Mouse (Mus musculus): ENCODE data around the gene Kif13a. TPM values are rescaled to one million over a fixed set of nuclear protein-coding genes. Genes with fewer than 3 reads are reported as not detected.
A peak's percentile ranks its signal among the peaks of the same experiment; 100 is the strongest.

The Kif13a gene
- polyA plus RNA-seq, 1 experiment from 2014 or later: 13.5 TPM

DNA sequence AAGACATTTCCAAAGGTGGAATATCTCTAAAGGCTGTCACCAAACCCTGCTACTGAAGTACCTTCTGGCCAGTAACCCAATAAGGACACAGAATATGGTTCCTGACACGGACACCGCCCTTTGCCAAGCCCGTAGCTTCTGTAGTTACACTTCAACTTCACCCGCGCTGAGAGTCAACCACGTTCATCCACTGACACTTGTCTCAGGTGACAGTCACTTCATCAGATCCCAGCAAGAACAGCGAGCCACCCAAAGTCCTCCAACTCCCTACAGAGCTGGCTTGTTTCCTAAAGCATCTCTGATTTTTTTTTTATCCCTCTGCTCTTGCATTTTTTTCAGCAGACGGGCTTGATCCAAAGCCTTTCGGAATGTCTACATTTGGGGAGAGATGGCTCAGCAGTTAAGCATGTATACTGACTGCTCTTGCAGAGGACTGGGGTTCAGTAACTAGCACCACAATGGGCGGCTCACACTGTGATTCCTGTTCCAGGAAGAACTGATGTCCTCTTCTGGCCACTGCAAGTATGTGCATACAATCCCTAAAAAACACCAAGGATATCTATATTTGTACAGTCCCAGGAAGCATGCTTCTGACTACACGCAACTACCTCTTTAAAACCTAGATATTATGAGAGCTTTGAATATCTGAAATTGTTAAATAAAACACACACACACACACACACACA lies 28.7 kb downstream of the Kif13a start:
- Histone ChIP-seq H3K4me1 (replicated peaks; ENCODE audit: control insufficient read depth, insufficient read depth) (no peaks in the 10 kb centered on the region), H3K27me3 (ENCODE audit: control insufficient read depth, insufficient read depth, low read length) (no peaks in the 10 kb centered on the region), H3K9me3 (ENCODE audit: control insufficient read depth, low read length) (no peaks in the 10 kb centered on the region), H3K4me3 (ENCODE audit: low read depth, low read length) (no peak overlapping the region), H3K36me3 (ENCODE audit: control insufficient read depth, insufficient read depth, low read length) (no peaks in the 10 kb centered on the region), H3K4me2 (replicated peaks; ENCODE audit: low read depth) (no peak overlapping the region), H3K27ac (replicated peaks) (no peak overlapping the region), H3K9ac (ENCODE audit: low read length) (no peak overlapping the region)
- ATAC-seq (ENCODE audit: low FRiP score, low TSS enrichment): no peak
- 91% methylated on average over 11 of the region's 11 CpGs for WGBS
- TF ChIP-seq EP300 (optimal IDR thresholded peaks at IDR 0.05): no peak
- no peak for TF ChIP-seq CTCF (IDR thresholded peaks at IDR 0.05; ENCODE audit: low read depth)
- no peak for DNase-seq (ENCODE audit: low spot score)

DNA sequence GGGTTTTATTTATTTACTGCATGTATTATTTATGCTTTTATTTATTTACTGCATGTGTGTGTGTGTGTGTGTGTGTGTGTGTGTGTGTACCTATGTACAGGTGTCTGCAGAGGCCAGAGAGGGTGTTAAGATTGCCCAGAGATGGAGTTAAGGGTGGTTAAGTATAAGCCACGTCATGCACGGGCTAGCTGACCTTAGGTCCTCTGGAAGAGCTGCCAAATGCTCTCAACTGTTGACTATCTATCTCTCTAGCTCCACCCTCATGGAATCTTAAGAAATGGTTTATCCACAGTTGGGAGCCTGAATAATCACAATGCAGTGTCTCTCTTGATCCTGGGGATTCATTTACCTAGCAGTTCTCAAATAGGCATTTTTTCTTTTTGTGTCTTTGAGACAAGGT lies 30.8 kb downstream of the Kif13a start:
- Histone ChIP-seq H3K4me1 (replicated peaks; ENCODE audit: control insufficient read depth, insufficient read depth) (no peaks in the 10 kb centered on the region), H3K9ac (ENCODE audit: low read length) (no peak overlapping the region), H3K4me2 (replicated peaks; ENCODE audit: low read depth) (no peak overlapping the region), H3K27me3 (ENCODE audit: control insufficient read depth, insufficient read depth, low read length) (no peaks in the 10 kb centered on the region), H3K27ac (replicated peaks) (no peak overlapping the region), H3K9me3 (ENCODE audit: control insufficient read depth, low read length) (no peaks in the 10 kb centered on the region), H3K36me3 (ENCODE audit: control insufficient read depth, insufficient read depth, low read length) (no peaks in the 10 kb centered on the region), H3K4me3 (ENCODE audit: low read depth, low read length) (no peak overlapping the region)
- DNase-seq (ENCODE audit: low spot score) (no peak), ATAC-seq (ENCODE audit: low FRiP score, low TSS enrichment) (no peak)
- 37% methylated on average over 2 of the region's 2 CpGs for WGBS
- TF ChIP-seq EP300 (optimal IDR thresholded peaks at IDR 0.05) (no peak), CTCF (IDR thresholded peaks at IDR 0.05; ENCODE audit: low read depth) (no peak)

DNA sequence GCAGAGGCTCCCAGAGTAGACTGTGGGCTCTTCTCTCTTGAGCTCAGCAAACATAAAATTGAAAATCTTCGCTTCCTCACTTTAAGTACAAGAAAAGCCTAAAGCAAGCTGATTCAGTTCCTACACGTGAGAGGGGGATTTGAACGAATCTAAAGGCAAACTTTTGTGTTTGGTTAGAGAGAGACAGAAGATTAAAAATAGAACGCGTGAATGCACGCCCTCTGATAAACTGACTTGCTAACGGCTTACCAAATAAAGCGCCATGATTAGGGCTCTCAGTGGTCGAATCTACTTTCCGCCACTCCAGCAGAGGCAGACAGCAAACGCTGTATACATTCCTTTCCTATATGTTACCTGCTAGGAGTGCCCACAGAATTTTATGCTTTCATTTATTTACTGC lies 31.3 kb downstream of the Kif13a start:
- no peaks in the 10 kb centered on the region for H3K4me1 ChIP-seq (replicated peaks; ENCODE audit: control insufficient read depth, insufficient read depth)
- TF ChIP-seq CTCF (IDR thresholded peaks at IDR 0.05; ENCODE audit: low read depth): no peak
- no peak for TF ChIP-seq EP300 (optimal IDR thresholded peaks at IDR 0.05)
- H3K4me3 ChIP-seq (ENCODE audit: low read depth, low read length): no peak overlapping the region
- no peaks in the 10 kb centered on the region for H3K36me3 ChIP-seq (ENCODE audit: control insufficient read depth, insufficient read depth, low read length)
- ATAC-seq (ENCODE audit: low FRiP score, low TSS enrichment): no peak
- H3K27me3 ChIP-seq (ENCODE audit: control insufficient read depth, insufficient read depth, low read length): no peaks in the 10 kb centered on the region
- 0 out of 2 replicates have a peak overlapping the region, but pooled peaks have one; percentile 9 for H3K4me2 ChIP-seq (replicated peaks; ENCODE audit: low read depth)
- H3K27ac ChIP-seq (replicated peaks): no peak overlapping the region
- 39% methylated on average over 11 of the region's 11 CpGs for WGBS
- no peaks in the 10 kb centered on the region for H3K9me3 ChIP-seq (ENCODE audit: control insufficient read depth, low read length)
- DNase-seq (ENCODE audit: low spot score): no peak
- H3K9ac ChIP-seq (ENCODE audit: low read length): no peak overlapping the region

DNA sequence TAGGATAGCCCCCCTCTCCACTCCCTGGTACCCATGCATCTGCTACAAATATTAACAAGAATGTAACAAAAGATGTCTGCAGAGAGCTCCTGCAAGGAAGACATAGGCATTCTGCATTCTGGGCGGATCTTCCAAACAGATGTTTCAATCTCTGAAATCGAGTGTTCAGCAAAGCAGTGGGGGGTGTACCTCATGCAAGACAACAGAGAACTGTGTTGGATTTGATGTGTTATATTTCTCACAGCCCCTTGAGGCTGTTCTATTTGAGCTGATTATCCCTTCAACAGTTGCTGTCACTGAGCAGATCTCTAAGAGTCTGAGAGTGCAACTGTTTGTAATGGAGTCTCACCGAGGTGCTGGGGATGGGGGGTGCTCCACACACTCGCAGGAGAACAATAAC lies 37.3 kb downstream of the Kif13a start:
- Histone ChIP-seq H3K27me3 (ENCODE audit: control insufficient read depth, insufficient read depth, low read length) (no peaks in the 10 kb centered on the region), H3K4me2 (replicated peaks; ENCODE audit: low read depth) (no peak overlapping the region), H3K9ac (ENCODE audit: low read length) (no peak overlapping the region), H3K36me3 (ENCODE audit: control insufficient read depth, insufficient read depth, low read length) (no peaks in the 10 kb centered on the region), H3K4me1 (replicated peaks; ENCODE audit: control insufficient read depth, insufficient read depth) (no peaks in the 10 kb centered on the region; the same call in 1 of the 2 replicates), H3K27ac (replicated peaks) (no peak overlapping the region), H3K9me3 (ENCODE audit: control insufficient read depth, low read length) (no peaks in the 10 kb centered on the region), H3K4me3 (ENCODE audit: low read depth, low read length) (no peak overlapping the region)
- DNase-seq (ENCODE audit: low spot score) (no peak), ATAC-seq (ENCODE audit: low FRiP score, low TSS enrichment) (no peak)
- TF ChIP-seq EP300 (optimal IDR thresholded peaks at IDR 0.05): no peak
- no peak for TF ChIP-seq CTCF (IDR thresholded peaks at IDR 0.05; ENCODE audit: low read depth)
- 43% methylated on average over 4 of the region's 4 CpGs for WGBS

DNA sequence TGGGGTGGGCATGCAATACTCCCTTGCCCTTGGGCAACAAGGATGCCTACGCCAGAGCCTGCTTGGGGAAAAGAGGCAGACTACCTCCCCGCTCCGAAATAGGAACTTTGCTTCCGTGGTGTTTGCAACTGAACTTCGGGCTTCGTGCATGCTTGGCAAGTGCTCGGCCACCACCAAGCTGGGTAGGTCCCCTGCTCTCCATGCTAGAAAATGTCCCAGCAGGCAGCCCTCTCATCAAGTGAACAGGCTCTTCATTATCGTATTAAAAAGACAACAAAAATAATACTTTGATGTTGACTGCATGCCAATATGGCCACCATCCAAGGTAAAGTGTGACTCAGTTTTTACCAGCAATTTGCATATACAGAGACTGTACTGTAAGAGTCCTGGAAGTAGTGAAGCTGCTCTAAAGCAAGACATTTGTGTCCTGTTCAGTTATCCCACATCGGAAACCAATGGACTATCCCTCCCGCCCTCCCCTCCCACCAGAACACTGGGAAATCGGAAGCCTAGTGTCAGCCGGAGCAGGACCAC lies 41.5 kb downstream of the Kif13a start:
- TF ChIP-seq CTCF (IDR thresholded peaks at IDR 0.05; ENCODE audit: low read depth) (no peak), EP300 (optimal IDR thresholded peaks at IDR 0.05) (no peak)
- Histone ChIP-seq H3K9me3 (ENCODE audit: control insufficient read depth, low read length) (no peaks in the 10 kb centered on the region), H3K4me1 (replicated peaks; ENCODE audit: control insufficient read depth, insufficient read depth) (peaks cover 10% of the 10 kb centered on the region), H3K27ac (replicated peaks) (no peak overlapping the region), H3K27me3 (ENCODE audit: control insufficient read depth, insufficient read depth, low read length) (no peaks in the 10 kb centered on the region), H3K9ac (ENCODE audit: low read length) (no peak overlapping the region), H3K4me2 (replicated peaks; ENCODE audit: low read depth) (no peak overlapping the region), H3K4me3 (ENCODE audit: low read depth, low read length) (no peak overlapping the region), H3K36me3 (ENCODE audit: control insufficient read depth, insufficient read depth, low read length) (no peaks in the 10 kb centered on the region)
- no peak for ATAC-seq (ENCODE audit: low FRiP score, low TSS enrichment)
- WGBS: 75% methylated on average over 12 of the region's 12 CpGs
- no peak for DNase-seq (ENCODE audit: low spot score)

DNA sequence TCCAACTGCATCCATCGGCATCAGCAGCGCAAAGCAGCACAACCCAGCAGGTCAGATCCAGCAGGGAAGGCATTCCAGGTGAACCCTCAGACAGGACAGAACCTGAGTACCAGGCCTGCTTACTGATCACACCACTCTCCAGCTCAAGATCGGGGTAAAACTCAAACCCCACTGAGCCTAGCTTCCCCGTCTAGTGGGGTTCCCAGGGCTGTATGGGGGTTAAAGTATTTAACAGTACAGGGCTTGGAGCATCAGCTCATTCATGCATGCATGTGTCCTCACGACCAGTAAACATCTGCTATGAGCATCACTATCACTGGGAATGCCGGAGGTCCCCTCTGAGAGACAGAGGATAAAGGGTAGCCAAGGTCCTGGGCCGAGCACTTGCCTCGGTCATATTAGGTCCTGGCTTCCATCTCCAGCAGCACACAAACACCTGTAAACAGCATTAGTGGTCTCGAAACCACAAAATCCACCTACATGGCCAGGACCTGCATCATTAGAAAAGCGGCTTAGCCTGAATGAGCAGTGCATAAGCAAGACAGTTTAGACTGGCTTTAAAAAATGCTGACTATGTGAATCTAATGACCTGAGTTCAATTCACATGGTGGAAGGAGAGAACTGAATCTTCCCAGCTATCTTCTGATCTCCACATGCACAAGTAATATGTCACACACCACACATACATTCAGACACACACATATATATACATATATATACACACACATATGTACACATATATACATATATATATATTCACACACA lies 43.0 kb downstream of the Kif13a start:
- ATAC-seq (ENCODE audit: low FRiP score, low TSS enrichment): no peak
- H3K27me3 ChIP-seq (ENCODE audit: control insufficient read depth, insufficient read depth, low read length): no peaks in the 10 kb centered on the region

More for the DNA sequence above, 43.0 kb downstream of the Kif13a start:
- H3K36me3 ChIP-seq (ENCODE audit: control insufficient read depth, insufficient read depth, low read length): no peaks in the 10 kb centered on the region
- H3K4me2 ChIP-seq (replicated peaks; ENCODE audit: low read depth): no peak overlapping the region
- H3K4me1 ChIP-seq (replicated peaks; ENCODE audit: control insufficient read depth, insufficient read depth): peaks cover 10% of the 10 kb centered on the region
- H3K9me3 ChIP-seq (ENCODE audit: control insufficient read depth, low read length): no peaks in the 10 kb centered on the region
- no peak overlapping the region for H3K27ac ChIP-seq (replicated peaks)
- no peak for TF ChIP-seq EP300 (optimal IDR thresholded peaks at IDR 0.05)
- no peak for TF ChIP-seq CTCF (IDR thresholded peaks at IDR 0.05; ENCODE audit: low read depth)
- no peak for DNase-seq (ENCODE audit: low spot score)
- H3K4me3 ChIP-seq (ENCODE audit: low read depth, low read length): no peak overlapping the region
- 90% methylated on average over 10 of the region's 10 CpGs for WGBS
- no peak overlapping the region for H3K9ac ChIP-seq (ENCODE audit: low read length)
